9 mouse cellular contexts compared by ENCODE assay signal in genomic region chrX:8891975-8892342, GRCm38 (mm10). TPM values are rescaled to one million over a fixed set of nuclear protein-coding genes. Genes with fewer than 3 reads are reported as not detected.
DNase-seq lines count a peak whose midpoint lies in the region; ATAC-seq and TF ChIP-seq lines count a peak whose summit lies in the region.
"Had no signal": no experiment of that assay in that cellular context is flagged by ENCODE, and none has a peak within 500 bp of the region (broad histone marks: within the 10 kb centered on the region; RNA-seq: fewer than 3 reads in every experiment).

No protein-coding gene starts in this region.

- no peaks in the 10 kb centered on the region for H3K27me3 ChIP-seq in liver, adult 2 months (ENCODE audit: control insufficient read depth, insufficient read depth, low read length)
- H3K27me3 ChIP-seq in forebrain, embryonic 12.5 days = no peaks in the 10 kb centered on the region
- no peaks in the 10 kb centered on the region for H3K27me3 ChIP-seq in limb, embryonic 11.5 days (ENCODE audit: control insufficient read depth, insufficient read depth, low read length)
- H3K27me3 ChIP-seq in neural tube, embryonic 14.5 days (ENCODE audit: control insufficient read depth, insufficient read depth, low read length) = no peaks in the 10 kb centered on the region

- no peaks in the 10 kb centered on the region for H3K4me1 ChIP-seq in liver, adult 2 months (ENCODE audit: control insufficient read depth, insufficient read depth, low read length)
- no peaks in the 10 kb centered on the region for H3K4me1 ChIP-seq in forebrain, embryonic 12.5 days
- H3K4me1 ChIP-seq in limb, embryonic 11.5 days (ENCODE audit: control insufficient read depth, insufficient read depth, low read length) = no peaks in the 10 kb centered on the region
- H3K4me1 ChIP-seq in neural tube, embryonic 14.5 days (ENCODE audit: control insufficient read depth, insufficient read depth, low read length) = no peaks in the 10 kb centered on the region

- no peak for TF ChIP-seq CTCF in liver, adult 2 months (IDR thresholded peaks at IDR 0.05; ENCODE audit: low read depth, low read length)

- 16% methylated on average over 3 of the region's 9 CpGs for WGBS in liver, adult 2 months
- WGBS in forebrain, embryonic 12.5 days = 46% methylated on average over 3 of the region's 9 CpGs
- 63% methylated on average over 3 of the region's 9 CpGs for WGBS in limb, embryonic 11.5 days
- WGBS in neural tube, embryonic 14.5 days = 46% methylated on average over 3 of the region's 9 CpGs

- DNase-seq in liver, adult 2 months (ENCODE audit: extremely low read depth, low read depth, low spot score) = peak; percentile 9
- DNase-seq in liver = no peak
- DNase-seq in limb, embryonic 11.5 days (ENCODE audit: low spot score) = no peak
- DNase-seq in retina, postnatal 1 day = no peak
- no peak for DNase-seq in urinary bladder, postnatal 25 days (ENCODE audit: low spot score)
- DNase-seq in cerebellum, adult 18-20 months = no peak

- peak overlapping the region; percentile 53; the same call in 1 of the 2 replicates for H3K4me3 ChIP-seq in liver, adult 2 months (ENCODE audit: insufficient read depth, low read depth, low read length)
- H3K4me3 ChIP-seq in forebrain, embryonic 12.5 days (replicated peaks) = peak overlapping the region; percentile 55
- H3K4me3 ChIP-seq in limb, embryonic 11.5 days (ENCODE audit: low read depth, low read length) = peak overlapping the region; percentile 46
- H3K4me3 ChIP-seq in neural tube, embryonic 14.5 days (ENCODE audit: low read depth, low read length) = peak overlapping the region; percentile 59

- no peak for TF ChIP-seq POLR2A in liver, adult 2 months (IDR thresholded peaks at IDR 0.05; ENCODE audit: extremely low read depth, insufficient read depth, low read length)

- peak; percentile 50; the same call in 1 of the 2 replicates for ATAC-seq in forebrain, embryonic 12.5 days (ENCODE audit: low FRiP score)
- no peak; the same call in 1 of the 2 replicates for ATAC-seq in limb, embryonic 11.5 days (ENCODE audit: insufficient number of reproducible peaks, low FRiP score, low TSS enrichment, low read depth)
- ATAC-seq in neural tube, embryonic 14.5 days (ENCODE audit: low read depth) = peak; percentile 66

- no peaks in the 10 kb centered on the region for H3K79me2 ChIP-seq in liver, adult 2 months (ENCODE audit: control insufficient read depth, insufficient read depth, low read length)

- H3K27ac ChIP-seq in liver, adult 2 months (replicated peaks; ENCODE audit: insufficient read depth, low read depth, low read length) = no peak overlapping the region
- H3K27ac ChIP-seq in forebrain, embryonic 12.5 days = peak overlapping the region; percentile 87
- H3K27ac ChIP-seq in limb, embryonic 11.5 days (replicated peaks; ENCODE audit: low read depth, low read length) = no peak overlapping the region
- H3K27ac ChIP-seq in neural tube, embryonic 14.5 days (ENCODE audit: low read depth, low read length) = no peak overlapping the region
- H3K27ac ChIP-seq: liver, embryonic 14.5 days had no signal

- H3K9me3 ChIP-seq in forebrain, embryonic 12.5 days = no peaks in the 10 kb centered on the region
- no peaks in the 10 kb centered on the region for H3K9me3 ChIP-seq in limb, embryonic 11.5 days (ENCODE audit: control insufficient read depth, low read length)
- no peaks in the 10 kb centered on the region for H3K9me3 ChIP-seq in neural tube, embryonic 14.5 days (ENCODE audit: control insufficient read depth, low read length)

- H3K4me2 ChIP-seq in forebrain, embryonic 12.5 days = peak overlapping the region; percentile 65
- peak overlapping the region; percentile 50 for H3K4me2 ChIP-seq in limb, embryonic 11.5 days (ENCODE audit: low read depth, severe bottlenecking)
- H3K4me2 ChIP-seq in neural tube, embryonic 14.5 days (ENCODE audit: low read depth, low read length) = peak overlapping the region; percentile 57

- H3K36me3 ChIP-seq in liver, adult 2 months (ENCODE audit: control insufficient read depth, insufficient read depth, low read length) = peaks cover 3% of the 10 kb centered on the region; the same call in 1 of the 2 replicates
- H3K36me3 ChIP-seq in forebrain, embryonic 12.5 days (replicated peaks) = no peaks in the 10 kb centered on the region
- H3K36me3 ChIP-seq in limb, embryonic 11.5 days (ENCODE audit: control insufficient read depth, insufficient read depth, low read length) = no peaks in the 10 kb centered on the region
- H3K36me3 ChIP-seq in neural tube, embryonic 14.5 days (ENCODE audit: control insufficient read depth, insufficient read depth, low read length) = no peaks in the 10 kb centered on the region

- H3K9ac ChIP-seq in liver, adult 2 months (ENCODE audit: low read depth, low read length) = peak overlapping the region; percentile 54; the same call in 1 of the 2 replicates
- peak overlapping the region; percentile 77; the same call in 1 of the 2 replicates for H3K9ac ChIP-seq in forebrain, embryonic 12.5 days
- no peak overlapping the region for H3K9ac ChIP-seq in limb, embryonic 11.5 days (ENCODE audit: low read length)
- peak overlapping the region; percentile 74 for H3K9ac ChIP-seq in neural tube, embryonic 14.5 days (replicated peaks; ENCODE audit: low read depth, low read length)
- H3K9ac ChIP-seq: liver, embryonic 14.5 days had no signal

RNA-seq across cellular contexts. Expression of gene B630019K06Rik, which starts 0.2 kb away (rescaled TPM):
- total RNA-seq in liver, adult 2 months (2014; rRNA removed) = 0.18 and 0.47 TPM in 2 replicates
- 0.21 and 0.60 TPM in 2 replicates for polyA plus RNA-seq in liver, adult 2 months (2012; rRNA removed)
- 9.4 and 9.7 TPM in 2 replicates for polyA plus RNA-seq in forebrain, embryonic 12.5 days (2016; fragmentation: Nextera tagmentation; extraction: Ambion mirVana)
- 6.5 and 8.1 TPM in 2 replicates for polyA plus RNA-seq in limb, embryonic 11.5 days (2014; fragmentation: Nextera tagmentation; extraction: Ambion mirVana)
- polyA plus RNA-seq in neural tube, embryonic 14.5 days (2014; fragmentation: Nextera tagmentation; extraction: Ambion mirVana) = 34.3 and 37.4 TPM in 2 replicates

RNA-seq across cellular contexts. Expression of gene Gm5751, which starts 17.9 kb away (rescaled TPM):
- total RNA-seq in liver, adult 2 months (2014; rRNA removed) = not detected in 2 replicates
- not detected in 2 replicates for polyA plus RNA-seq in liver, adult 2 months (2012; rRNA removed)
- not detected in 2 replicates for polyA plus RNA-seq in forebrain, embryonic 12.5 days (2016; fragmentation: Nextera tagmentation; extraction: Ambion mirVana)
- not detected in 2 replicates for polyA plus RNA-seq in limb, embryonic 11.5 days (2014; fragmentation: Nextera tagmentation; extraction: Ambion mirVana)
- polyA plus RNA-seq in neural tube, embryonic 14.5 days (2014; fragmentation: Nextera tagmentation; extraction: Ambion mirVana) = not detected in 2 replicates
- polyA plus RNA-seq: liver, embryonic 14.5 days had no signal

RNA-seq across cellular contexts. Expression of gene Gm6592, which starts 48.2 kb away (rescaled TPM):
- total RNA-seq in liver, adult 2 months (2014; rRNA removed) = not detected in 2 replicates
- polyA plus RNA-seq in liver, adult 2 months (2012; rRNA removed) = not detected in 2 replicates
- not detected in 2 replicates for polyA plus RNA-seq in forebrain, embryonic 12.5 days (2016; fragmentation: Nextera tagmentation; extraction: Ambion mirVana)
- not detected in 2 replicates for polyA plus RNA-seq in limb, embryonic 11.5 days (2014; fragmentation: Nextera tagmentation; extraction: Ambion mirVana)
- polyA plus RNA-seq in neural tube, embryonic 14.5 days (2014; fragmentation: Nextera tagmentation; extraction: Ambion mirVana) = not detected in 2 replicates
- polyA plus RNA-seq: liver, embryonic 14.5 days had no signal
